Mouse (Mus musculus): ENCODE results near the gene Olfr284. TPM values are rescaled to one million over a fixed set of nuclear protein-coding genes. Genes with fewer than 3 reads are reported as not detected.

Gene Olfr284
- not detected in 2 replicates for polyA plus RNA-seq (2015; fragmentation: Nextera tagmentation; extraction: Ambion mirVana)

GRCm38 (mm10) chr15:98340887-98341286, at the start of gene Olfr284:
TSS of gene Olfr284 (minus strand) at chr15:98340987.

GRCm38 (mm10) chr15:98380846-98381245, 40.1 kb upstream of the Olfr284 start, which contains the start of gene Olfr283:
TSS of gene Olfr283 (minus strand) at chr15:98380946.

GRCm38 (mm10) chr15:98317177-98317724, 23.5 kb downstream of the Olfr284 start, which contains the start of gene Olfr285:
TSS of gene Olfr285 (minus strand) at chr15:98317353.

GRCm38 (mm10) chr15:98295628-98296551, 44.9 kb downstream of the Olfr284 start, which contains the start of gene Zfp641:
TSS of gene Zfp641 (minus strand) at chr15:98296161.

Other genes starting within 250 kb of the Olfr284 start
- 25.9 and 26.0 TPM in 2 replicates for gene Pfkm, start 248.4 kb downstream of the Olfr284 start, polyA plus RNA-seq (2015; fragmentation: Nextera tagmentation; extraction: Ambion mirVana)
- 16.4 and 18.6 TPM in 2 replicates for gene Senp1, start 247.2 kb downstream of the Olfr284 start, polyA plus RNA-seq (2015; fragmentation: Nextera tagmentation; extraction: Ambion mirVana)
- gene Asb8, start 175.4 kb downstream of the Olfr284 start, polyA plus RNA-seq (2015; fragmentation: Nextera tagmentation; extraction: Ambion mirVana): 23.8 and 26.0 TPM in 2 replicates
- gene Ccdc184, start 173.8 kb downstream of the Olfr284 start, polyA plus RNA-seq (2015; fragmentation: Nextera tagmentation; extraction: Ambion mirVana): 0.07 TPM in 1 of 2 replicates, not detected in the other
- gene Olfr288, start 145.4 kb downstream of the Olfr284 start, polyA plus RNA-seq (2015; fragmentation: Nextera tagmentation; extraction: Ambion mirVana): not detected in 2 replicates
- gene Gm44579, start 120.0 kb downstream of the Olfr284 start, polyA plus RNA-seq (2015; fragmentation: Nextera tagmentation; extraction: Ambion mirVana): not detected in 2 replicates
- not detected in 2 replicates for gene Olfr287, start 119.9 kb downstream of the Olfr284 start, polyA plus RNA-seq (2015; fragmentation: Nextera tagmentation; extraction: Ambion mirVana)
- not detected in 2 replicates for gene Olfr286, start 106.5 kb downstream of the Olfr284 start, polyA plus RNA-seq (2015; fragmentation: Nextera tagmentation; extraction: Ambion mirVana)
- gene H1fnt, start 83.7 kb downstream of the Olfr284 start, polyA plus RNA-seq (2015; fragmentation: Nextera tagmentation; extraction: Ambion mirVana): not detected in 2 replicates
- 0.10 and 0.13 TPM in 2 replicates for gene Zfp641, start 44.8 kb downstream of the Olfr284 start, polyA plus RNA-seq (2015; fragmentation: Nextera tagmentation; extraction: Ambion mirVana)
- not detected in 2 replicates for gene Olfr285, start 23.6 kb downstream of the Olfr284 start, polyA plus RNA-seq (2015; fragmentation: Nextera tagmentation; extraction: Ambion mirVana)
- gene Olfr283, start 40.0 kb upstream of the Olfr284 start, polyA plus RNA-seq (2015; fragmentation: Nextera tagmentation; extraction: Ambion mirVana): not detected in 2 replicates
- gene Olfr282, start 90.2 kb upstream of the Olfr284 start, polyA plus RNA-seq (2015; fragmentation: Nextera tagmentation; extraction: Ambion mirVana): not detected in 2 replicates
- not detected in 2 replicates for gene Olfr281, start 111.6 kb upstream of the Olfr284 start, polyA plus RNA-seq (2015; fragmentation: Nextera tagmentation; extraction: Ambion mirVana)
- gene OR5BS1P, start 128.9 kb upstream of the Olfr284 start, polyA plus RNA-seq (2015; fragmentation: Nextera tagmentation; extraction: Ambion mirVana): not detected in 2 replicates
- gene Lalba, start 141.7 kb upstream of the Olfr284 start, polyA plus RNA-seq (2015; fragmentation: Nextera tagmentation; extraction: Ambion mirVana): 0.26 and 0.63 TPM in 2 replicates
- gene Olfr279, start 151.4 kb upstream of the Olfr284 start, polyA plus RNA-seq (2015; fragmentation: Nextera tagmentation; extraction: Ambion mirVana): not detected in 2 replicates
- 50.7 and 51.7 TPM in 2 replicates for gene Kansl2, start 193.3 kb upstream of the Olfr284 start, polyA plus RNA-seq (2015; fragmentation: Nextera tagmentation; extraction: Ambion mirVana)
- 35.3 and 37.5 TPM in 2 replicates for gene Ccnt1, start 229.9 kb upstream of the Olfr284 start, polyA plus RNA-seq (2015; fragmentation: Nextera tagmentation; extraction: Ambion mirVana)
- gene 4930415O20Rik, start 230.0 kb upstream of the Olfr284 start, polyA plus RNA-seq (2015; fragmentation: Nextera tagmentation; extraction: Ambion mirVana): 0.25 TPM in 1 of 2 replicates, not detected in the other